Mouse (Mus musculus): ENCODE results near the gene Ncam2. TPM values are rescaled to one million over a fixed set of nuclear protein-coding genes. Genes with fewer than 3 reads are reported as not detected.
A peak's percentile ranks its signal among the peaks of the same experiment; 100 is the strongest.

Gene Ncam2
- polyA plus RNA-seq, 1 experiment from 2014 or later: 0.11 TPM

DNA sequence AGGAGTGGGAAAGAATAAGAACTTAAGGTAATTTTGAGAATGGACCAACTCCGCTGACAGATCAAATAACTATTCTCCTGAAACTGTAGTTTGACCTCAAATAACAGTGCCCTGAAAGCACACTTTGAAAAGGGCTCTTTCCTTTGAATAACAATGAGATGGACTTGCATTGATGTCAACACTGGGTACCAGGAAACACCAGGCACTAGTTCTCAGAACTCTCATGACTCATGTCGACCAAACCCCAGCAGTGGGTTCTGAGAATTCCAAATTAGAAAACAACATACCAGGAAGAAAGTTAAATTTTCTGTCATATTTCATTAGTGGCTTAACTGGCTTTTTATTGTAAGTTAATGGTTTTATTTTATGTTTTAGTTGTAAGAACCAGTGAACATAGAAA is 165.4 kb downstream of the Ncam2 start:
- H3K4me2 ChIP-seq (replicated peaks; ENCODE audit: low read depth, low read length): no peak overlapping the region

DNA sequence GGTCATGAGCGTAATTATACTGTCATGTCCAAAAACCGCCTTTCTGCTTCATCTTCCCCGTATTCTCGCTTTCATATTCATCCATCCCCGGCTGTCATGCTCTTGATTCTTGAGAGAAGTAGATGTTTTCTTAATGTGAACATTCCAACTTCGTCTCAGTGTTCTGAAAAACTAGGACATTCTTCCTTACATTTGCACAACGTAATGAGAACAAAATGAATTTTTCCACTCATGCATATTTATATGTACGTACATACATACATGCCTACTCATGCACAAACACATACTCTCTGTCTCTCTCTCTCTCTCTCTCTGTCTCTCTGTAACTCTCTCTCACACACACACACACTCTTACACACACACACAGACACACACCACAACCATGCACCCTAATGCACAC is 173.7 kb downstream of the Ncam2 start:
- Histone ChIP-seq H3K4me3 (ENCODE audit: low read depth, low read length) (no peak overlapping the region), H3K9me3 (ENCODE audit: low read length) (no peaks in the 10 kb centered on the region), H3K9ac (replicated peaks; ENCODE audit: low read depth) (no peak overlapping the region), H3K4me1 (ENCODE audit: insufficient read depth, low read depth, low read length) (no peaks in the 10 kb centered on the region), H3K27me3 (replicated peaks; ENCODE audit: insufficient read depth, low read length) (no peaks in the 10 kb centered on the region), H3K4me2 (replicated peaks; ENCODE audit: low read depth, low read length) (no peak overlapping the region), H3K36me3 (ENCODE audit: insufficient read depth, low read length) (no peaks in the 10 kb centered on the region), H3K27ac (ENCODE audit: low read length) (no peak overlapping the region)
- TF ChIP-seq EP300 (IDR thresholded peaks at IDR 0.05) (no peak), CTCF (IDR thresholded peaks at IDR 0.05) (no peak)
- WGBS: 87% methylated on average over 8 of the region's 8 CpGs
- ATAC-seq (no peak), DNase-seq (ENCODE audit: low spot score) (no peak)

More for the DNA sequence above, 165.4 kb downstream of the Ncam2 start:
- no peak overlapping the region for H3K27ac ChIP-seq (ENCODE audit: low read length)
- WGBS: 75% methylated on average over 2 of the region's 2 CpGs
- no peaks in the 10 kb centered on the region for H3K4me1 ChIP-seq (ENCODE audit: insufficient read depth, low read depth, low read length)
- H3K9me3 ChIP-seq (ENCODE audit: low read length): no peaks in the 10 kb centered on the region
- H3K9ac ChIP-seq (replicated peaks; ENCODE audit: low read depth): no peak overlapping the region
- H3K4me3 ChIP-seq (ENCODE audit: low read depth, low read length): no peak overlapping the region
- TF ChIP-seq EP300 (IDR thresholded peaks at IDR 0.05) (no peak), CTCF (IDR thresholded peaks at IDR 0.05) (no peak)
- ATAC-seq: no peak
- no peak for DNase-seq (ENCODE audit: low spot score)
- no peaks in the 10 kb centered on the region for H3K27me3 ChIP-seq (replicated peaks; ENCODE audit: insufficient read depth, low read length)
- no peaks in the 10 kb centered on the region for H3K36me3 ChIP-seq (ENCODE audit: insufficient read depth, low read length)

DNA sequence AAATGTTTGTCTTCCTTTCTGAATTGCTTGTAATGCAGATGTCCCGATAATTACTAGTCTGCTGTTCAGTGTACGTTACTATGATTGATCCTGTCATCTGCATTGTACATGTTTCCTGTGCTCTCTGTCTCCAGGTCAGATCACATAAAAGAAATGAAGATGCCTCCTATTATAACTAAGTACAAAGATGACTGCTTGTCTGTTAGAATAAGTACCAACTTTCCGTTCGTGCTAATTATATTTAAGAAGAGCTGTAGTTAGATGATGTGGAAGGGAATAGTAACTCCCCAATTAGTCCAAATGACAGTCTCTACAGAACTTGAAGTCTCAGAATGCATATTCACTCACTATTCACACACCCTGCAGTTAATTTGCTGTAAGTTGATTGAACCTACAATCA is 179.9 kb downstream of the Ncam2 start:
- no peaks in the 10 kb centered on the region for H3K27me3 ChIP-seq (replicated peaks; ENCODE audit: insufficient read depth, low read length)
- H3K4me2 ChIP-seq (replicated peaks; ENCODE audit: low read depth, low read length): no peak overlapping the region
- WGBS: 82% methylated on average over 4 of the region's 4 CpGs
- no peak overlapping the region for H3K9ac ChIP-seq (replicated peaks; ENCODE audit: low read depth)
- ATAC-seq (no peak), DNase-seq (ENCODE audit: low spot score) (no peak)
- H3K4me3 ChIP-seq (ENCODE audit: low read depth, low read length): no peak overlapping the region
- no peaks in the 10 kb centered on the region for H3K36me3 ChIP-seq (ENCODE audit: insufficient read depth, low read length)
- H3K4me1 ChIP-seq (ENCODE audit: insufficient read depth, low read depth, low read length): no peaks in the 10 kb centered on the region
- no peak for TF ChIP-seq CTCF (IDR thresholded peaks at IDR 0.05)
- TF ChIP-seq EP300 (IDR thresholded peaks at IDR 0.05): no peak
- H3K9me3 ChIP-seq (ENCODE audit: low read length): no peaks in the 10 kb centered on the region
- no peak overlapping the region for H3K27ac ChIP-seq (ENCODE audit: low read length)

DNA sequence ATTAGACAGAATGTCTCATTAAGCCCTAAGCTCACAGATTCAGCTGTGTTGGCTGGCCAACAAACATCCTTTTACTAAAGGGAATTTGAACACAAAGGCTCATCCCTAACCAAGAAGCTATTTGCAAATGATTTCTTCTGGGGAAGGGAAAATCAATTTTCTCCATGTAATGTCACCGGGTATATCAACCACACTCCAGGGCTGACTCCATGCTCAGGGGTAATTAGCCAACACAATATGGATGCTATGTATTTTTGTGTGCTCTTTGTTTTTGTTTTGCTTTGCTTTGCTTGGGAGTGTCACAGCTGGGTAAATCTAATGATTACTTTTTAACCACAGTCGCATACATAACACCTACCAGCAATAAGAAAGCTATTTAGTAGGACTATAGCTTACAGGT is 188.1 kb downstream of the Ncam2 start:
- Histone ChIP-seq H3K4me2 (replicated peaks; ENCODE audit: low read depth, low read length) (no peak overlapping the region), H3K27me3 (replicated peaks; ENCODE audit: insufficient read depth, low read length) (no peaks in the 10 kb centered on the region), H3K9me3 (ENCODE audit: low read length) (no peaks in the 10 kb centered on the region), H3K27ac (ENCODE audit: low read length) (no peak overlapping the region), H3K4me3 (ENCODE audit: low read depth, low read length) (no peak overlapping the region), H3K9ac (replicated peaks; ENCODE audit: low read depth) (no peak overlapping the region), H3K36me3 (ENCODE audit: insufficient read depth, low read length) (no peaks in the 10 kb centered on the region), H3K4me1 (ENCODE audit: insufficient read depth, low read depth, low read length) (no peaks in the 10 kb centered on the region)
- no peak for TF ChIP-seq EP300 (IDR thresholded peaks at IDR 0.05)
- no peak for TF ChIP-seq CTCF (IDR thresholded peaks at IDR 0.05)
- ATAC-seq (no peak), DNase-seq (ENCODE audit: low spot score) (no peak)
- WGBS: 86% methylated on average over 2 of the region's 2 CpGs

DNA sequence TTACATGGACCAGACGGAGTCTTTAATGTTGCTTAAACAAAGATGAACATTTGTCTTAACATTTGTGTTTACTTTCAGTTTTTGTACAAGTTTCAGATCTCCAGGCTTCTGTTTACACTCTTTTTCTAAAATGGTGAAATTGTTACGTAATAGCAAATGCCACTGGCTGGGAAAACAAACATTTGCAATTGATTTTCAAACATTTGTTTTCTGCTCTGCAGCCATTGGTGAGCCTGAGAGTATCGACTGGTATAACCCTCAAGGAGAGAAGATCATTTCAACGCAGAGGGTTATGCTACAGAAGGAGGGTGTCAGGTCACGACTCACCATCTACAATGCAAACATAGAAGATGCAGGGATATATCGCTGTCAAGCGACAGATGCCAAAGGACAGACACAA is 234.1 kb downstream of the Ncam2 start:
- DNase-seq (ENCODE audit: low spot score) (peak; percentile 37), ATAC-seq (no peak)
- H3K9me3 ChIP-seq (ENCODE audit: low read length): no peaks in the 10 kb centered on the region
- H3K9ac ChIP-seq (replicated peaks; ENCODE audit: low read depth): no peak overlapping the region
- H3K36me3 ChIP-seq (ENCODE audit: insufficient read depth, low read length): no peaks in the 10 kb centered on the region
- no peaks in the 10 kb centered on the region for H3K27me3 ChIP-seq (replicated peaks; ENCODE audit: insufficient read depth, low read length)
- 32% methylated on average over 7 of the region's 7 CpGs for WGBS
- no peaks in the 10 kb centered on the region for H3K4me1 ChIP-seq (ENCODE audit: insufficient read depth, low read depth, low read length)
- no peak for TF ChIP-seq CTCF (IDR thresholded peaks at IDR 0.05)
- no peak for TF ChIP-seq EP300 (IDR thresholded peaks at IDR 0.05)
- H3K27ac ChIP-seq (ENCODE audit: low read length): no peak overlapping the region
- H3K4me2 ChIP-seq (replicated peaks; ENCODE audit: low read depth, low read length): no peak overlapping the region; the same call in 1 of the 2 replicates
- no peak overlapping the region for H3K4me3 ChIP-seq (ENCODE audit: low read depth, low read length)

DNA sequence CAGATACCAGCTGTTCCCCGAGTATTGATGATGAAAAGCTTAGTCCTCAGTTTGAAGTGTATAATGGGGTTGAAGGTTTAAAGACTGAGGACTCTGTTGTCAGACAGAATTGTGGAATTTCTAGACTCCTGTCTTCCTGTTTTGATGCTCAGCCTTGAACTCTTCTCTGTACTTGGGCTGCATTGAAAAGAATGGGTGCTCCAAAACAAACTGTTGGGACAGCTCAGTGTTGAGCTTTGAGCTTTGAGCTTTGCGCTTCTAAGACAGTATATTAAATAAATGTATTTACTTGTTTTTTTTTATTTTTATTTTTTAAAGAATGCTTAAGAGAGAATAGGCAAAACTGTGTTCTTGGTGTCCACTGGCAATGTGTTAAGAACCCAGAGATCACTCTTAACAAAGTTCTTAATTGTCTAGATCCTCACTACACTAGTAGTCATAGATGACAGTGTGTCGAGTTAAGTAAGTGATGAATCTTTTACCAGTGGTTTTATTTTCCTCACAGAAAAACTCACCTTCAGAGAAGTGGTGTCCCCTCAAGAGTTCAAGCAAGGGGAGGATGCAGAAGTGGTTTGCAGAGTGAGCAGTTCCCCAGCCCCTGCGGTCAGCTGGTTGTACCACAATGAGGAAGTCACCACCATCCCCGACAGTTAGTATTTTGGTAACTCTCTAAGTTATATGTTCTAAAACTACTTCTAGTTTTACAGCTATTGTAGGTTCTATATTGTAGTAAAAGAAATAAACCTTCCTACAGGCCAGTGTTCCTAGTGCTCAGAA is 236.8 kb downstream of the Ncam2 start:
- no peaks in the 10 kb centered on the region for H3K27me3 ChIP-seq (replicated peaks; ENCODE audit: insufficient read depth, low read length)
- TF ChIP-seq CTCF (IDR thresholded peaks at IDR 0.05) (no peak), EP300 (IDR thresholded peaks at IDR 0.05) (no peak)
- DNase-seq (ENCODE audit: low spot score) (no peak), ATAC-seq (no peak)
- H3K4me2 ChIP-seq (replicated peaks; ENCODE audit: low read depth, low read length): no peak overlapping the region
- no peaks in the 10 kb centered on the region for H3K36me3 ChIP-seq (ENCODE audit: insufficient read depth, low read length)
- H3K9me3 ChIP-seq (ENCODE audit: low read length): no peaks in the 10 kb centered on the region
- no peak overlapping the region for H3K27ac ChIP-seq (ENCODE audit: low read length)
- H3K4me3 ChIP-seq (ENCODE audit: low read depth, low read length): no peak overlapping the region
- no peaks in the 10 kb centered on the region for H3K4me1 ChIP-seq (ENCODE audit: insufficient read depth, low read depth, low read length)
- 81% methylated on average over 5 of the region's 5 CpGs for WGBS
- H3K9ac ChIP-seq (replicated peaks; ENCODE audit: low read depth): no peak overlapping the region
